Mouse (Mus musculus) liver, postnatal 0 days (tissue): ENCODE measurements around the gene Foxi2.

ENCODE experiments used
- CTCF ChIP-seq: sonication (generic); IDR thresholded peaks from 2 replicates; pipeline ENCODE4 v1.5.1; 2016; ENCODE audit warnings: antibody characterized with exemption, low read depth
- EP300 ChIP-seq: IDR thresholded peaks from 2 replicates; pipeline ENCODE4 v1.6.1; 2016; ENCODE audit warnings: antibody characterized with exemption, low read depth, mild to moderate bottlenecking

GRCm38 (mm10) chr7:135443903-135444302 lies 33.8 kb downstream of the Foxi2 start:
- TF ChIP-seq CTCF (no peak), EP300 (no peak)
